Mouse (Mus musculus) hindbrain, embryonic 13.5 days (tissue): ENCODE results near the gene Dmp1. TPM values are rescaled to one million over a fixed set of nuclear protein-coding genes. Genes with fewer than 3 reads are reported as not detected.

Experiments
- polyA plus RNA-seq: library from polyadenylated mRNA; unstranded; fragments of >200 nt; fragmentation: Nextera tagmentation; extraction: Ambion mirVana; gene quantifications from 2 replicates; pipeline ENCODE4 v1.2.1, GENCODE M21; 2015

Gene Dmp1
- polyA plus RNA-seq, 1 experiment from 2014 or later, result 0.47 TPM

Other genes starting within 250 kb of the Dmp1 start
- gene Hsd17b13, start 225.2 kb upstream of the Dmp1 start, polyA plus RNA-seq, result 0.18 TPM in 1 of 2 replicates, not detected in the other
- 2.4 and 2.7 TPM in 2 replicates for gene Hsd17b11, start 180.7 kb upstream of the Dmp1 start, polyA plus RNA-seq
- gene Nudt9, start 156.3 kb upstream of the Dmp1 start, polyA plus RNA-seq, result 67.0 and 70.4 TPM in 2 replicates
- gene Gm17660, start 125.0 kb upstream of the Dmp1 start, polyA plus RNA-seq, result not detected in 2 replicates
- gene Sparcl1, start 88.9 kb upstream of the Dmp1 start, polyA plus RNA-seq, result 150 and 151 TPM in 2 replicates
- not detected in 2 replicates for gene Dspp, start 31.9 kb upstream of the Dmp1 start, polyA plus RNA-seq
- 2.0 TPM in 1 of 2 replicates, not detected in the other for gene Ibsp, start 96.6 kb downstream of the Dmp1 start, polyA plus RNA-seq
- not detected in 2 replicates for gene Mepe, start 122.7 kb downstream of the Dmp1 start, polyA plus RNA-seq
- gene Spp1, start 232.5 kb downstream of the Dmp1 start, polyA plus RNA-seq, result 9.2 and 12.6 TPM in 2 replicates